Mouse (Mus musculus): ENCODE measurements around the gene Gm20388. TPM values are rescaled to one million over a fixed set of nuclear protein-coding genes. Genes with fewer than 3 reads are reported as not detected.
A peak's percentile ranks its signal among the peaks of the same experiment; 100 is the strongest.

Gene Gm20388
- polyA plus RNA-seq, 1 experiment: 10.6 TPM

DNA sequence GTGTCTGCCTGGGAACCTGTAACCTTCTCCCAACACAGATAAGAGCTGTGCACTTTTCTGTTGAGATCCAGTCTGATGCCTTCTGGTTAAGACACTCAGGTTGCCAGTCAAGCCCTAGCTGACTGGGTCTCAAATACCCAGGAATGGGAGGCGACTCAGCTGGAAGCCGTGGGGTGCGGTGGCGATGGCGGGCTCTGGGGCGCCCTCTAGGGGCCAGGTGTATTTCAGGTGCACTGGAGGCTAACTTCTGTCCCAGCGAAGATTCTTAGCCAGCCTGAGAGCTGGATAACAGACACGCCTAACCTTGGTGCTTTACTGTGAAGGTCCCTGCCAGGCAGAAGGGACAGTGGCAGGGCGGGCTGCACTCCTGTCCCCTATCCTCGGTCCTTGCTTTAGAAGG lies 976.6 kb downstream of the Gm20388 start:
- no peak overlapping the region for H3K27ac ChIP-seq (ENCODE audit: control insufficient read depth, insufficient read depth, low read depth, low read length, poor library complexity)
- peak; percentile 30; the same call in 1 of the 2 replicates for TF ChIP-seq CTCF (IDR thresholded peaks at IDR 0.05; ENCODE audit: control insufficient read depth, insufficient read depth, low read length)
- TF ChIP-seq POLR2A (IDR thresholded peaks at IDR 0.05; ENCODE audit: borderline replicate concordance, control insufficient read depth, low read depth, low read length): no peak
- no peak overlapping the region for H3K4me3 ChIP-seq (replicated peaks; ENCODE audit: control insufficient read depth, low read depth, low read length)
- no peaks in the 10 kb centered on the region for H3K4me1 ChIP-seq (ENCODE audit: control insufficient read depth, insufficient read depth, low read length)
- WGBS: 3% methylated on average over 10 of the region's 10 CpGs

- Histone ChIP-seq H3K4me3 (replicated peaks; ENCODE audit: control insufficient read depth, low read depth, low read length) (no peak overlapping the region), H3K27ac (ENCODE audit: control insufficient read depth, insufficient read depth, low read depth, low read length, poor library complexity) (no peak overlapping the region), H3K4me1 (ENCODE audit: control insufficient read depth, insufficient read depth, low read length) (no peaks in the 10 kb centered on the region)
- TF ChIP-seq POLR2A (IDR thresholded peaks at IDR 0.05; ENCODE audit: borderline replicate concordance, control insufficient read depth, low read depth, low read length) (no peak), CTCF (IDR thresholded peaks at IDR 0.05; ENCODE audit: control insufficient read depth, insufficient read depth, low read length) (no peak)
- 3% methylated on average over 5 of the region's 5 CpGs for WGBS
These were observed 977.4 kb downstream of the Gm20388 start for GRCm38 (mm10) chr8:120888005-120888404.

DNA sequence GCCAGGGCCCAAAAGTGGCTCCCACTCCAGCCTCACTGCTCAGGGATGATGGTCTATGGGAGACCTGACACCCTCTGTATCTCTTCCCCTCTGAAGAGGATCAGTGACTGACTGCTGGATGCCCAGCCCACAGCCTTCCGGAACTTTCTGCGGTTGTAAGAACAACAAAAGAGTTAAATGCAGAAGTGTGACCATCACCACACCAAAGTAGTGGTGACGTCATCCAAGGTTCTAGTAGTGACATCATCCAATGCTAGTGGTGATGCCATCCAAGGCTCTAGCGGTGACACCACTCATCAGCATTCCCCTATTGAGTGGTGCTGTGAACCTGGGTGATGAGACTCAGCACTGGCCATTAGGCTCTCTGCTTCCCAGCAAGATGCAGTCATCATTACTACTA lies 978.5 kb downstream of the Gm20388 start:
- no peak for TF ChIP-seq CTCF (IDR thresholded peaks at IDR 0.05; ENCODE audit: control insufficient read depth, insufficient read depth, low read length)
- TF ChIP-seq POLR2A (IDR thresholded peaks at IDR 0.05; ENCODE audit: borderline replicate concordance, control insufficient read depth, low read depth, low read length): no peak
- Histone ChIP-seq H3K4me3 (replicated peaks; ENCODE audit: control insufficient read depth, low read depth, low read length) (no peak overlapping the region), H3K27ac (ENCODE audit: control insufficient read depth, insufficient read depth, low read depth, low read length, poor library complexity) (no peak overlapping the region), H3K4me1 (ENCODE audit: control insufficient read depth, insufficient read depth, low read length) (no peaks in the 10 kb centered on the region)
- 59% methylated on average over 4 of the region's 4 CpGs for WGBS

- Histone ChIP-seq H3K4me3 (replicated peaks; ENCODE audit: control insufficient read depth, low read depth, low read length) (no peak overlapping the region), H3K27ac (ENCODE audit: control insufficient read depth, insufficient read depth, low read depth, low read length, poor library complexity) (no peak overlapping the region), H3K4me1 (ENCODE audit: control insufficient read depth, insufficient read depth, low read length) (no peaks in the 10 kb centered on the region)
- 4% methylated on average over 11 of the region's 11 CpGs for WGBS
- TF ChIP-seq CTCF (IDR thresholded peaks at IDR 0.05; ENCODE audit: control insufficient read depth, insufficient read depth, low read length) (no peak), POLR2A (IDR thresholded peaks at IDR 0.05; ENCODE audit: borderline replicate concordance, control insufficient read depth, low read depth, low read length) (no peak)
These were observed 979.4 kb downstream of the Gm20388 start for GRCm38 (mm10) chr8:120890068-120890467.

DNA sequence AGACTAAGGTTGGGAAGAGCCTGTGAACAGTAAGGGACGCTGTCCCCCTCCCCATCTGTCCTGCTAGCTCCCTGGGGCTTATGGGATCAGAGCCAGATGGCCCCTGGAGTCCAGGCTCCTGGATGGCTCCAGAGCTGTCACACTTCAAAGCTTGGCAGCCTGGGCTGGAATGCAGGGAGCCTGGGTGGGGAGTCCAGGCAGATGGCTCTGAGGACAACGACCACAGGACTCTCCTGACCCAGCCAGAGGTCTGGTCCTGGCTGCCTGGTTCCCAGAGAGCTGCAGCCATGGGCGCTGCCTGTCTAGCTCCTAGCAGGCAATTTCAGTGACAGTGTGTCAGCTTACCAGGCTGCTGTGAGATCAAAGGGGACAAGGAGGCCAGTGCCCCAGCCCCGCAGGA lies 984.4 kb downstream of the Gm20388 start:
- H3K4me1 ChIP-seq (ENCODE audit: control insufficient read depth, insufficient read depth, low read length): no peaks in the 10 kb centered on the region
- H3K27ac ChIP-seq (ENCODE audit: control insufficient read depth, insufficient read depth, low read depth, low read length, poor library complexity): no peak overlapping the region
- 11% methylated on average over 4 of the region's 4 CpGs for WGBS
- TF ChIP-seq CTCF (IDR thresholded peaks at IDR 0.05; ENCODE audit: control insufficient read depth, insufficient read depth, low read length) (no peak), POLR2A (IDR thresholded peaks at IDR 0.05; ENCODE audit: borderline replicate concordance, control insufficient read depth, low read depth, low read length) (no peak)
- H3K4me3 ChIP-seq (replicated peaks; ENCODE audit: control insufficient read depth, low read depth, low read length): no peak overlapping the region

DNA sequence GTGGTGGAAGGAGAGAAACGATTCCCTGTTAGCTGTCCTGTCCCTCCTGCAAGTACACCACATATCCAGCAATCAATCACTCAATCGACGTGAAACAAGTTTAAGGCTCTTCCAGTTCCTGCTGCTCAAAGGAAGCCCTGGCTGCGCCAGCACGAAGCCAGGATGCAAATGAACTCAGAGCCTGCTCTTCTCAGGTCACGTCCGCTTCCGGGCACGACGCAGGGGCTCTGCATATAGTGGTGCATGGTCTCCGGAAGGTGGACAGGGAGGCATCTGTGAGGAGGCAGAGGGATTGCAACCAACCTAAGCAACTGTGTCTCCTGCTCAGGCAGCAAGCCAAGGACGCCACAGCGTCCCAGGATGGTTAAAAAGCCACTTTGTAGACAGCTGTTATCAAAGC lies 985.0 kb downstream of the Gm20388 start:
- H3K4me1 ChIP-seq (ENCODE audit: control insufficient read depth, insufficient read depth, low read length): no peaks in the 10 kb centered on the region
- TF ChIP-seq CTCF (IDR thresholded peaks at IDR 0.05; ENCODE audit: control insufficient read depth, insufficient read depth, low read length) (no peak), POLR2A (IDR thresholded peaks at IDR 0.05; ENCODE audit: borderline replicate concordance, control insufficient read depth, low read depth, low read length) (no peak)
- 4% methylated on average over 13 of the region's 13 CpGs for WGBS
- no peak overlapping the region for H3K27ac ChIP-seq (ENCODE audit: control insufficient read depth, insufficient read depth, low read depth, low read length, poor library complexity)
- no peak overlapping the region for H3K4me3 ChIP-seq (replicated peaks; ENCODE audit: control insufficient read depth, low read depth, low read length)

DNA sequence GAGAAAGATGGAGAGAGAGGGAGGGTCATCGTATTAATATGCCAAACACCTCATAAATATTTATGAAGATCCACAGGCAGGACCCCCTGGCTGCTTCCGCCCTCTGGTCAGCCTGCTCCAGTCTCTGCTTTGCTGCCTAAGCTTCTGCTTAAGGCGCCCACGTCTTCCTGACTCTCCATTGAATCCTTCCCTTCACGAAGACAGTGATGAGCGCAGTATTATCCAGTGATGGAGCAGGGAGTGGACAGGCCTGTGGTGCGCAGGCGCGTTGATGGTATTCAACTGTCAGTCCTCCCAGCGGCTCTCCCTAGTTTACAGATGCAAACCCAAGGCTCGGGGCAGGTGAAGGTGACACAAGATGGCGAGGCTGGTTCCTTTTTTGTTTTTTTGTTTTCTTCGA lies 985.6 kb downstream of the Gm20388 start:
- 33% methylated on average over 13 of the region's 13 CpGs for WGBS
- H3K27ac ChIP-seq (ENCODE audit: control insufficient read depth, insufficient read depth, low read depth, low read length, poor library complexity): no peak overlapping the region

DNA sequence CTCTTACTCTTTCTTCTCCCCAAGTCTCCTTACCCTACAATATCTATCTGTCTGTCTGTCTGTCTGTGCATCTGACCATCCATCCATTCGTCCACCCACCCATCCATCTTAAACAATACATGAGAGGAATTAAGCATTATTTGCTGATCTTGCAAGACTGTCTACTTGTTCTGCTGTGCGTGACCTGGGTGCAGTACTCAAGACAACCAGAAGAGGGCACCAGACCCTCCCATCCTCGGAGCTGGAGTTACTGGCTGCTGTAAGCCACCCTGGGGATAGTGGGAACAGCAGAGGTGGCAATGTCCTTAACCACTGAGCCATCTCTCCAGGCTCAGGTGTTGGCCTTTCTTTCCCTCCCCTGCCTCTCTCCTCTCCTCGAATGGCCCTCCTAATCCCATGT lies 987.4 kb downstream of the Gm20388 start:
- Histone ChIP-seq H3K27ac (ENCODE audit: control insufficient read depth, insufficient read depth, low read depth, low read length, poor library complexity) (no peak overlapping the region), H3K4me1 (ENCODE audit: control insufficient read depth, insufficient read depth, low read length) (no peaks in the 10 kb centered on the region), H3K4me3 (replicated peaks; ENCODE audit: control insufficient read depth, low read depth, low read length) (no peak overlapping the region)
- peak; percentile 71 for TF ChIP-seq CTCF (IDR thresholded peaks at IDR 0.05; ENCODE audit: control insufficient read depth, insufficient read depth, low read length)
- no peak for TF ChIP-seq POLR2A (IDR thresholded peaks at IDR 0.05; ENCODE audit: borderline replicate concordance, control insufficient read depth, low read depth, low read length)
- 48% methylated on average over 4 of the region's 4 CpGs for WGBS

More for the DNA sequence above, 985.6 kb downstream of the Gm20388 start:
- Histone ChIP-seq H3K4me1 (ENCODE audit: control insufficient read depth, insufficient read depth, low read length) (no peaks in the 10 kb centered on the region), H3K4me3 (replicated peaks; ENCODE audit: control insufficient read depth, low read depth, low read length) (no peak overlapping the region)
- no peak for TF ChIP-seq POLR2A (IDR thresholded peaks at IDR 0.05; ENCODE audit: borderline replicate concordance, control insufficient read depth, low read depth, low read length)

GRCm38 (mm10) chr8:120898828-120899407 lies 988.3 kb downstream of the Gm20388 start:
- Histone ChIP-seq H3K4me1 (ENCODE audit: control insufficient read depth, insufficient read depth, low read length) (no peaks in the 10 kb centered on the region), H3K27ac (ENCODE audit: control insufficient read depth, insufficient read depth, low read depth, low read length, poor library complexity) (no peak overlapping the region), H3K4me3 (replicated peaks; ENCODE audit: control insufficient read depth, low read depth, low read length) (no peak overlapping the region)
- WGBS: 49% methylated on average over 17 of the region's 17 CpGs
- TF ChIP-seq CTCF (IDR thresholded peaks at IDR 0.05; ENCODE audit: control insufficient read depth, insufficient read depth, low read length) (no peak), POLR2A (IDR thresholded peaks at IDR 0.05; ENCODE audit: borderline replicate concordance, control insufficient read depth, low read depth, low read length) (no peak)

Measured in bone marrow, adult 2 months (tissue).